Mouse (Mus musculus) ES-Bruce4 (cell line): ENCODE data around the gene Hspa4l.

Source experiments
- CTCF ChIP-seq: IDR thresholded peaks from one replicate; pipeline ENCODE4 v1.8.1; 2011; ENCODE audit warnings: low read depth, low read length
- EP300 ChIP-seq: IDR thresholded peaks from 2 replicates; pipeline ENCODE4 v1.6.1; 2011; ENCODE audit warnings: low read depth, low read length; ENCODE audit not compliant: insufficient read depth
- POLR2A ChIP-seq: IDR thresholded peaks from one replicate; pipeline ENCODE4 v1.8.1; 2011; ENCODE audit warnings: low read length; ENCODE audit not compliant: insufficient read depth

- TF ChIP-seq POLR2A (no peak), CTCF (no peak), EP300 (no peak)
These were observed 49.1 kb upstream of the Hspa4l start for GRCm38 (mm10) chr3:40695162-40695561.
